9 mouse cellular contexts compared by ENCODE assay signal in the genomic region with DNA sequence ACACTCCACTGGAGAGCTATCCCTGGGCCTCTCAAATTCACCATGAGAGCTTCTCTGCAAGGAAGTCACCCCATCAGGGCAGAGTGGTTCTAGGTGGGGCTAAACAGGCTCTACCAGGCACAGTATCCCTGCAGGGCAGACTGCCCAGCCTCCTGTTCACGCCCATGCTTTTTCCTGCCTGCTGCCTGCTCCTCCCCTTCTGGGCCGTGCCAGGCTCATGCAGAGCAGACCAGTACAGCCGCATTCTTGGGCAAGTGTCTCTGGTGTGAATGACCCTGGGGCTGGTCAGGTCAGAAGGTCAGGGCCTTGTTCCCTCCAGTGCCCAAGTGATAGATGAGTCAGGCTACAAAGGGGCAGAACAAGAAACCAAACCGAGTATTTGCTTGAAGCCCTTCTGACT. TPM values are rescaled to one million over a fixed set of nuclear protein-coding genes. Genes with fewer than 3 reads are reported as not detected.
DNase-seq lines count a peak whose midpoint lies in the region; ATAC-seq lines count a peak whose summit lies in the region.
"Had no signal": no experiment of that assay in that cellular context is flagged by ENCODE, and none has a peak within 500 bp of the region (broad histone marks: within the 10 kb centered on the region; RNA-seq: fewer than 3 reads in every experiment).

No protein-coding gene starts in this region.

- no peaks in the 10 kb centered on the region for H3K36me3 ChIP-seq in hindbrain, embryonic 10.5 days
- no peaks in the 10 kb centered on the region for H3K36me3 ChIP-seq in hindbrain, embryonic 11.5 days (ENCODE audit: control insufficient read depth, insufficient read depth, low read length)
- no peaks in the 10 kb centered on the region for H3K36me3 ChIP-seq in embryonic facial prominence, embryonic 14.5 days (ENCODE audit: control insufficient read depth, insufficient read depth, low read length)
- H3K36me3 ChIP-seq in forebrain, embryonic 11.5 days (ENCODE audit: control insufficient read depth, insufficient read depth, low read length), result no peaks in the 10 kb centered on the region

- intact Hi-C loops in left cerebral cortex, postnatal 36 days (cut with DNase I), result no loop called here

- peak; percentile 33 for DNase-seq in hindbrain, embryonic 10.5 days (ENCODE audit: low spot score)
- DNase-seq in hindbrain, embryonic 11.5 days (ENCODE audit: low spot score), result no peak
- peak; percentile 68 for DNase-seq in embryonic facial prominence, embryonic 14.5 days (ENCODE audit: low spot score)
- peak; percentile 66 for DNase-seq in kidney, adult 18-20 months
- peak; percentile 93 for DNase-seq in lung, postnatal 25 days (ENCODE audit: low spot score)
- no peak for DNase-seq in left cerebral cortex, postnatal 36 days (ENCODE audit: low spot score in 2 of 2)
- no peak for DNase-seq in cerebellum, adult 9-11 months
- no peak for DNase-seq in forebrain, embryonic 11.5 days (ENCODE audit: low spot score)

- H3K4me2 ChIP-seq in hindbrain, embryonic 11.5 days (replicated peaks; ENCODE audit: low read depth, low read length), result no peak overlapping the region
- no peak overlapping the region for H3K4me2 ChIP-seq in embryonic facial prominence, embryonic 14.5 days (ENCODE audit: low read depth, low read length)
- H3K4me2 ChIP-seq in forebrain, embryonic 11.5 days (ENCODE audit: low read depth, low read length, severe bottlenecking), result no peak overlapping the region

- peaks cover 38% of the 10 kb centered on the region for H3K4me1 ChIP-seq in hindbrain, embryonic 10.5 days (replicated peaks)
- no peaks in the 10 kb centered on the region for H3K4me1 ChIP-seq in hindbrain, embryonic 11.5 days (replicated peaks; ENCODE audit: control insufficient read depth, insufficient read depth, low read length)
- H3K4me1 ChIP-seq in embryonic facial prominence, embryonic 14.5 days (ENCODE audit: control insufficient read depth, insufficient read depth, low read length), result peaks cover 6% of the 10 kb centered on the region; the same call in 1 of the 2 replicates
- H3K4me1 ChIP-seq in forebrain, embryonic 11.5 days (replicated peaks; ENCODE audit: control insufficient read depth, insufficient read depth, low read length), result peaks cover 4% of the 10 kb centered on the region; the same call in 1 of the 2 replicates

- WGBS in hindbrain, embryonic 10.5 days, result 9% methylated on average over 4 of the region's 4 CpGs
- WGBS in hindbrain, embryonic 11.5 days, result 2% methylated on average over 4 of the region's 4 CpGs
- 4% methylated on average over 4 of the region's 4 CpGs for WGBS in embryonic facial prominence, embryonic 14.5 days
- WGBS in forebrain, embryonic 11.5 days, result 42% methylated on average over 4 of the region's 4 CpGs

- no peak overlapping the region for H3K4me3 ChIP-seq in hindbrain, embryonic 10.5 days
- no peak overlapping the region for H3K4me3 ChIP-seq in hindbrain, embryonic 11.5 days (ENCODE audit: low read depth, low read length)
- no peak overlapping the region for H3K4me3 ChIP-seq in embryonic facial prominence, embryonic 14.5 days (ENCODE audit: low read depth, low read length)
- no peak overlapping the region for H3K4me3 ChIP-seq in forebrain, embryonic 11.5 days (ENCODE audit: low read depth, low read length)

- H3K9ac ChIP-seq in hindbrain, embryonic 11.5 days (ENCODE audit: low read depth, low read length), result no peak overlapping the region
- no peak overlapping the region for H3K9ac ChIP-seq in embryonic facial prominence, embryonic 14.5 days (ENCODE audit: low read depth, low read length)
- no peak overlapping the region for H3K9ac ChIP-seq in forebrain, embryonic 11.5 days (ENCODE audit: low read length)
- H3K9ac ChIP-seq: liver, embryonic 14.5 days had no signal

- no peak for ATAC-seq in hindbrain, embryonic 11.5 days (ENCODE audit: low FRiP score)
- peak; percentile 71 for ATAC-seq in embryonic facial prominence, embryonic 14.5 days (ENCODE audit: low read depth)
- ATAC-seq in forebrain, embryonic 11.5 days (replicated peaks; ENCODE audit: low FRiP score), result no peak

- H3K9me3 ChIP-seq in hindbrain, embryonic 10.5 days, result no peaks in the 10 kb centered on the region
- no peaks in the 10 kb centered on the region for H3K9me3 ChIP-seq in hindbrain, embryonic 11.5 days (ENCODE audit: control insufficient read depth, low read length)
- no peaks in the 10 kb centered on the region for H3K9me3 ChIP-seq in embryonic facial prominence, embryonic 14.5 days (ENCODE audit: control insufficient read depth, low read length)
- H3K9me3 ChIP-seq in forebrain, embryonic 11.5 days (ENCODE audit: control insufficient read depth, low read length), result no peaks in the 10 kb centered on the region

- peaks cover 48% of the 10 kb centered on the region for H3K27me3 ChIP-seq in hindbrain, embryonic 10.5 days (ENCODE audit: insufficient read depth, poor library complexity, severe bottlenecking)
- peaks cover 27% of the 10 kb centered on the region for H3K27me3 ChIP-seq in hindbrain, embryonic 11.5 days (ENCODE audit: control insufficient read depth, insufficient read depth, low read length)
- peaks cover 28% of the 10 kb centered on the region for H3K27me3 ChIP-seq in embryonic facial prominence, embryonic 14.5 days (replicated peaks; ENCODE audit: control insufficient read depth, insufficient read depth, low read length)
- peaks cover 21% of the 10 kb centered on the region for H3K27me3 ChIP-seq in forebrain, embryonic 11.5 days (ENCODE audit: control insufficient read depth, insufficient read depth, low read length)

- 0 out of 2 replicates have a peak overlapping the region, but pooled peaks have one; percentile 5 for H3K27ac ChIP-seq in hindbrain, embryonic 10.5 days
- no peak overlapping the region for H3K27ac ChIP-seq in hindbrain, embryonic 11.5 days (ENCODE audit: low read depth, low read length)
- H3K27ac ChIP-seq in embryonic facial prominence, embryonic 14.5 days (replicated peaks; ENCODE audit: low read depth, low read length), result no peak overlapping the region
- no peak overlapping the region for H3K27ac ChIP-seq in forebrain, embryonic 11.5 days (ENCODE audit: low read depth, low read length)
- H3K27ac ChIP-seq: liver, embryonic 14.5 days had no signal

RNA-seq across cellular contexts. Expression of a gene that starts 4.3 kb away (rescaled TPM):
- polyA plus RNA-seq in hindbrain, embryonic 10.5 days (2016; fragmentation: Nextera tagmentation; extraction: Ambion mirVana), result 1.4 and 1.9 TPM in 2 replicates
- 0.81 and 1.2 TPM in 2 replicates for polyA plus RNA-seq in hindbrain, embryonic 11.5 days (2014; fragmentation: Nextera tagmentation; extraction: Ambion mirVana)
- 15.3 and 19.3 TPM in 2 replicates for polyA plus RNA-seq in embryonic facial prominence, embryonic 14.5 days (2014; fragmentation: Nextera tagmentation; extraction: Ambion mirVana)
- total RNA-seq in left cerebral cortex, postnatal 36 days (2021), result under 1 TPM; 0.44 to 0.66 TPM
- polyA plus RNA-seq in forebrain, embryonic 11.5 days (2014; fragmentation: Nextera tagmentation; extraction: Ambion mirVana), result 1.3 and 1.5 TPM in 2 replicates

RNA-seq across cellular contexts. Expression of a gene that starts 10.4 kb away (rescaled TPM):
- 0.29 and 0.78 TPM in 2 replicates for polyA plus RNA-seq in hindbrain, embryonic 10.5 days (2016; fragmentation: Nextera tagmentation; extraction: Ambion mirVana)
- 0.54 and 0.62 TPM in 2 replicates for polyA plus RNA-seq in hindbrain, embryonic 11.5 days (2014; fragmentation: Nextera tagmentation; extraction: Ambion mirVana)
- polyA plus RNA-seq in embryonic facial prominence, embryonic 14.5 days (2014; fragmentation: Nextera tagmentation; extraction: Ambion mirVana), result 0.22 and 0.36 TPM in 2 replicates
- 1 to 10 TPM; 5.6 to 6.3 TPM for total RNA-seq in left cerebral cortex, postnatal 36 days (2021)
- polyA plus RNA-seq in forebrain, embryonic 11.5 days (2014; fragmentation: Nextera tagmentation; extraction: Ambion mirVana), result 0.11 and 0.16 TPM in 2 replicates

Comparison
In these comparisons a context has a peak if more than half of its experiments do, and no peak if none do; other contexts are left out.
1. DNase-seq: peak in hindbrain, embryonic 10.5 days (single experiment), embryonic facial prominence, embryonic 14.5 days (single experiment), kidney, adult 18-20 months (single experiment) and lung, postnatal 25 days (single experiment); none in hindbrain, embryonic 11.5 days (single experiment), left cerebral cortex, postnatal 36 days (0 of 2), cerebellum, adult 9-11 months (single experiment) and forebrain, embryonic 11.5 days (single experiment).